Mouse (Mus musculus) naive thymus-derived CD4-positive, alpha-beta T cell, adult 2 months (primary cell): ENCODE measurements around the gene Bbs2.
A peak's percentile ranks its signal among the peaks of the same experiment; 100 is the strongest.
"Not testable (repeated sequence)": the region's sequence is repeated elsewhere in the genome, so short reads cannot be mapped to it uniquely, and the experiment has no call there.

Experiments
- DNase-seq: peaks from one replicate; pipeline ENCODE4 v3.0.0-alpha.2; 2011; ENCODE audit warnings: low read depth

The Bbs2 gene

GRCm38 (mm10) chr8:94098081-94098974, at the start of gene Bbs2:
TSS of gene Bbs2 (minus strand) at chr8:94098928.
- DNase-seq, result peak; percentile 100

DNA sequence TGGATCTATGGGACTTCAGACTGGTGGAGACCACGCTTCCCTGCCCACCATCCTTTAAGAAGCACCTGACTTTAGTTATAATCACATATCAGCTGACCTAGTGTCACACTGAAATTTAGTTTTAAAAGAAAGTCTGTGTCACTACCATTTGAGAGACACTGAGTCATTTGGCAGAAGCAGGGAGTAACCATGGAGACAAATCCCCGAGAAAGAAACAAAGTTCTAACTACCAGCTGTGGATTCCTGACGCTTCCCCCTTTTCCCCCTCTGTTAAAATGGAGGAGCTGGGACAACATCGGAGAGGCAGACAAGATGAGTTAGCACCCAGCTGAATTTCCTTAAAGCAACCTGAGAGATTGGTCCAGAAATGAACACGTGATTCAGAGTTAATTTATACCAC, 49.5 kb upstream of the Bbs2 start:
- DNase-seq, result no peak

DNA sequence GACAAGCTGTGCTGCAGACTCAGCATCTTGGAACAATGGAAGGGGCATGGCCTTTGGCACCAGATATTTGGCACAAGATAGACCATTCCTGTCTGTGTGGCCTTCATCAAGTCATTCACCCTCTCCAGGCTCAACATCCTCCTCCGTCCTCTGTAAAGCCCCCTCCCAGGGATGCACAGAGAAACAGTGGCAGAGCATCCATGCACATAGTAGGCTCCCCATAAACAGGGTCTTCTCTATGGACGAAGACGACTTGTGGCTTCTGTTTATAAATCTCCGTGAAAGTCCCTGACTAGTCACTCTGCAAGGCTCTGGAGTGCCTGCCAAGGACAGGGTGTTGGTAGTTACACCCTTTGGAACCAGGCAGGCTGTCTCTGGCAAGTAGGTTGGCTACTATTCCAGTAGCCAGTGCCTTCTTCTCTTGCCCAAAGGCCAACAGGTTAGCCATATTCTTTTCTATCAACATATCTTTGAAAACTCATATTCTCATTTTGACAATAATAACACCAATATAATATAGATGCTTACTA, 41.6 kb upstream of the Bbs2 start:
- no peak for DNase-seq

DNA sequence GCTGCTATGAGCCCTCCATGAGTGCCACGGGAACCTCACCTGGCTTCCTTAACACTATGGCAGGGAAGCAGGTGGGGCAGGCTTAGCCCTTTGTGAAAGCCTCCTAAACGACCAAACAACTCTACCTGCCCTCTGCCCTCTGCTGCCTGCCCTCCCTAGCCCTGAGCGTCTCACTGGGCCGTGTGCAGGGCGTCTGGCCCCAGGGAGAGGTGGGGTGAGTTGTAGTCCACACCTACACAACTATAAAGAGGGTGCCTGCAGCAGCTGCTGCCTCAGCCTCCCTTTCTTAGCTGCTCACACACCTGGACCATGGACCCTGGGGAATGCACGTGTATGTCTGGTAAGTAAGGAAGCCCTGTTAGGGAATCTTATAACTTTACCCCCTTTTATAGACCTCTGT, 38.2 kb upstream of the Bbs2 start, which contains the start of gene Mt4:
Gene Mt4 (plus strand): TSS at position 265 of the 400 bp plus-strand sequence.
- DNase-seq, result no peak

GRCm38 (mm10) chr8:94136192-94136591, 37.5 kb upstream of the Bbs2 start:
- DNase-seq, result no peak

GRCm38 (mm10) chr8:94135556-94135955, 36.8 kb upstream of the Bbs2 start:
- DNase-seq, result no peak

- DNase-seq, result not testable (repeated sequence)
Measured at GRCm38 (mm10) chr8:94134601-94135000, 35.9 kb upstream of the Bbs2 start.

- no peak for DNase-seq
Measured at GRCm38 (mm10) chr8:94132096-94132495, 33.4 kb upstream of the Bbs2 start.

- DNase-seq, result no peak
Measured at GRCm38 (mm10) chr8:94130126-94130525, 31.4 kb upstream of the Bbs2 start.

DNA sequence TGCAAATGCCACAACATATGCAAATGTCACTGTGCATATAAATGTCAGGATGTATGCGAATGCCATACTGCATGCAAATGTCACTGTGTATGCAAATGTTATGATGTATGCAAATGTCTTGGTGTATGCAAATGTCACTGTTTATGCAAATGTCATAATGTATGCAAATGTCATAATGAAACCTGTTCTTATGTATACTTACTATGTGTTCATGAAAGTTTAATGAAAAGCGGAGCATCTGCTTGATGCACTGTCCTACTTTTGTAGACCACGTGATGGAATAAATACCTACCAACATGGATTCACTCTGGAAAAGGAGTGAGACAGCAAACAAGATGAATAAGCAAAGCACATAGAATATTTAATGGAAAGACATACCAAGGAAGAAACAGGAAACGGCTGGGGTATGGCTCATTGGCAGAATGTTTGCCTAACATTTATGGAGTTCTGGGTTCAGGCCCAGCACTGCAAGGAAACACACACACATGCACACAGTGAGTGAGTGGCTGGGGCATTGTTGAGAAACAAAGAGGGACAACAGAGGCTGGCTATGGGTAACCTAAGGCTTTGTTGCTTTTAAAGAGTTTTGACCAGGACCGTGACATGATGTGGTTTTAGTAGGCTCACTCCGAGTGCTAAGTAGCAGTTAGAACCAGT, 30.5 kb upstream of the Bbs2 start:
- DNase-seq, result no peak

- DNase-seq, result no peak
Measured at GRCm38 (mm10) chr8:94127711-94128110, 29.0 kb upstream of the Bbs2 start.

GRCm38 (mm10) chr8:94122711-94123468, 24.2 kb upstream of the Bbs2 start:
- DNase-seq, result no peak

- DNase-seq, result no peak
Measured at GRCm38 (mm10) chr8:94121625-94122024, 22.9 kb upstream of the Bbs2 start.

DNA sequence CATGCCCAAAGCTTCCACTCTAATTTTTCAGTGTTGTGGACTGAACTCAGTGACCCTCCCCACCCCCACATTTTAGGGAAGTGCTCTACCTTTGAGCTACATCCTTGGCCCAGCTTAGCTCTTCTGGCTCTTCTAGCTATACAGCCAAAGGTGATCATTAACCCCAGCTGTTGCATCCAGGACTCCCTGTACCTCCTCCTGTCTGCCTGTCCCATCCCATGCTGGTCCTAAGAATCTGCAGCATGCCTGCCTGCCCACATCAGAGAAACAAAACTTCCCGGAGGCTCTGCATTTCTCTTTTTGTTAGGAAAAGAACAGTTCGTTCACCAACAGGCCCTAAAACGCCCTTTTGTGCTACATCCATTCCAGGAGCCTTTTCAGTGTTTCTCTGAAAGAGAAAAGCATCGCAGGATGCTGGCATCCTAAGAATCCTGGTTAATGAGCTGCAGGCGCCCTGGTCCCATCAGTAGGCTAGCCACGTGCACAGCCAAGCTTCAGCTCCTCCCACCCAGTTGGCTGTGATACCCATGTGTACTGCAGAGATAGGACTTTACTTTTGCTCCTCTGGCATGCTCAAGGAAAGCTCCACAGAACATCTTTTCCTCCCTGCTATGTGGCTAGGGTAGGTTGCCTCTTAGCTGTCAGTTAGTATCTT, 20.2 kb upstream of the Bbs2 start:
- DNase-seq, result no peak

DNA sequence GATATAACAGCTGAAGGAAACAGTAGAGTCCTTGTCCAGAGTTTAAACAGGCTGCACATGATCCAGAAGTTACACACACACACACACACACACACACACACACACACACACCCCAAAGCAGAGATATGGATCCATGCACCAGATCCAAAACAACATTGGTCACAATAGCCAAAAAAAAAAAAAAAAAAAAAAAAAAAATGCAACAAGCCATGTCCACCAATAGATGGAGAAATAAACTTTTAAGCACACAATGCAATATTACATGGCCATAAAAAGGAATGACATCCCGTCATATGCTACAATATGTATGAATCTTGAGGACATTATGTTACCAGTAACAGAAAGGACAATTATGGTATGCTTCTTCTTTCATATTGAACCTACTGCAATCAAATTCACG, 15.2 kb upstream of the Bbs2 start:
- no peak for DNase-seq

GRCm38 (mm10) chr8:94113435-94113834, 14.7 kb upstream of the Bbs2 start:
- DNase-seq, result no peak

- no peak for DNase-seq
Measured at GRCm38 (mm10) chr8:94110526-94111177, 11.9 kb upstream of the Bbs2 start.

GRCm38 (mm10) chr8:94109835-94110234, 11.1 kb upstream of the Bbs2 start:
- DNase-seq, result no peak

- no peak for DNase-seq
Measured at GRCm38 (mm10) chr8:94109396-94109795, 10.7 kb upstream of the Bbs2 start.

DNA sequence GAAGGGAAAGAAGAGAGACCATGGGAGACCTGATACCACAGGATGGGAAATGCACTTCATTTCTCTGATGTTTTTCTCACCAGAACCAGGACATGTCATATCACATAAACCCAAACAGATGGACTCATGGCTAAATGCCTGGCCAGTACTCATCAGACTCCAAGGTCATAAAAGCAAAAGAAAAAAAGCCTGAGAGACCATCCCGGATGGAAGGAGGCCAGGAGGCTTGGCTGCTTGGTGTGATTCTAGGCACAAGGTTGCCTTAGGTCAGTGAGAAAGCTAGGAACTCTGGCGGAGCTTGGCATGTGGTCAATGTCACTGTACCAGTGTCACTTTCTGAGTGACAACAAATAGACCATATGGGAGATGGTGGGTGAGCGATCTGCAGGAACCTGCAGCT, 9.1 kb upstream of the Bbs2 start:
- DNase-seq, result no peak

DNA sequence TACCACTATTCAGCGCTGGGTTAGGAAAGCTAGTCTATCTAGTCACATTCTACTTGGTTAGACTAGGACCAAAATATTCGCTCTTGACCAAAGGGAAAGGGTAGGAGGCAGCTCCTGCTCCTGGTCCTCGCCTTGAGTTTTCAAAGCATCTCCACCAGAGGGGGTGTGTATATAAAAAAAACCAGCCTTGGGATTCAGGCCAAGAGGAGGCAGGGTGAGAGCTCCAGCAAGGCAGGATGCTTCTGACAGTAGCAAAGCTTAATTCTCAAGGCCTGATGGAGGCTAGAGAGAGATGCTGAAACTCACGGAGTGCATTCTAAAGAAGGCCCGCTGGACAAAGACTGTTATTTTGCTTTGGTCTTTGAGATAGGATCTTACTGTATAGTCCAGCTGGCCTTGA, 5.4 kb upstream of the Bbs2 start:
- DNase-seq, result no peak
